Mouse (Mus musculus): ENCODE results near the gene Hebp2. TPM values are rescaled to one million over a fixed set of nuclear protein-coding genes. Genes with fewer than 3 reads are reported as not detected.

The Hebp2 gene
- total RNA-seq, 4 experiments from 2014 or later = 0.27 to 0.44 (median 0.34) TPM

GRCm38 (mm10) chr10:18510663-18511062 is 35.2 kb downstream of the Hebp2 start:
- DNase-seq (ENCODE audit: low spot score in 2 of 2) = no peak

DNA sequence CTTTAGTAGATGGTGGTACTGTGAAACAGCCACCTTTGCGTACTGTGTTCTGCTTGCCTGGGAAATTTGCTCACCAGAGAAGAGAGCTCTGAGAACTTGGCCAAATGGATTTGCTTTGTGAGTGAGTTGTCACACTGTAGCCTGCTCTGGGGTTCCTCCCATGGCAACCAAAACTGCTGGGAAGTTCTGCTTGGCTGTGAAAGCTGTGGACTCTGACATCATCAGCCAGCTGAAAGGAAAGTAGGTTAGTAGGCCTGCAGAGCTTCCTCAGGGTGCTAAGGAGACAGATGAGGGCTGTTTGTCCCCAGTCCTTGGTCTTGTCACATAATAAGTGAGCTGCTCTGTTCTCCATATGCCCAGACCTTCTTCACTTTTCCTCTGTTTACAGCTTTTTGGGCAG is 37.3 kb downstream of the Hebp2 start:
- DNase-seq (ENCODE audit: low spot score in 2 of 2) = no peak

- no peak for DNase-seq (ENCODE audit: low spot score in 2 of 2)
Measured at GRCm38 (mm10) chr10:18507869-18508473, 37.9 kb downstream of the Hebp2 start.

DNA sequence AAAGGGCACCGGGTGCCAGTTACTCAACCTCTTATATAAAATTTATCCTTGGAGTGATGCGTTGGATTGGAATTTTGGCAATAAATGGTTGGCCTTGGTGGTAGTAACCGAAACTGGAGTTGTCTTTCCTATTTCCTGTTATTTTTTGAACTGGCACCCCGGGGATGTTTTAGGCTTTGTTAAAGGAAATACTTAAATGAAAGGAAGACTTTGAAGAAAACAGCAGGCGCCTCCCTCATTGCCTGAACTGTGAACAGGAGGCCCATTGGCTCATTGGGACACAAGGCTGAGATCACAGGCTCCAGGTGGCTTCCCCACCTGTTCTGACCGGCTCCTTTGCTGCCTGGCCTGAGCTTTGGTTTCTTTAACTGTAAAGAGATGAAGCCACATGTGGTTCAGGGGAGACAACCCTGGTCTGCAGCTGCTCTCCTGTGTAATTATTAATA is 39.4 kb downstream of the Hebp2 start:
- DNase-seq (ENCODE audit: low spot score in 2 of 2) = no peak

DNA sequence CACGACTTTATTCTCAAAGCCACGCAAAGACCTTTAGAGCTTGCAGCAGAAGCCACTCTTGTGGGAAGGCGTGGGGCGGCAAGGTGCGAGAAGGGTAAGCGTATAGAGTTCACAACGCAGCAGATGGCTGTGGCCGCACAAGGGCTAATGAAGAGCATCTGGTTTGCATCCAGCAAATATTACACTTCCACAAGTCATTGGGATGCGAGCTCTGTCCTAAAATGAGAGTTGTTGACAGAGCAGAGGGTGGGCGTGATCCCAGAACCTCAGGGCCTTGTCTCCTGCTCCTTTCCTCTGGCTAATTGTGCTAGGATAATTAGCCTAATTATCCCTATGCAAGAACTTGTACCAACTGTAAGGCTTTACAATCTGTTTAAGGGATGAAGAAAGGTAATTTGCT is 40.2 kb downstream of the Hebp2 start:
- no peak for DNase-seq (ENCODE audit: low spot score in 2 of 2)

DNA sequence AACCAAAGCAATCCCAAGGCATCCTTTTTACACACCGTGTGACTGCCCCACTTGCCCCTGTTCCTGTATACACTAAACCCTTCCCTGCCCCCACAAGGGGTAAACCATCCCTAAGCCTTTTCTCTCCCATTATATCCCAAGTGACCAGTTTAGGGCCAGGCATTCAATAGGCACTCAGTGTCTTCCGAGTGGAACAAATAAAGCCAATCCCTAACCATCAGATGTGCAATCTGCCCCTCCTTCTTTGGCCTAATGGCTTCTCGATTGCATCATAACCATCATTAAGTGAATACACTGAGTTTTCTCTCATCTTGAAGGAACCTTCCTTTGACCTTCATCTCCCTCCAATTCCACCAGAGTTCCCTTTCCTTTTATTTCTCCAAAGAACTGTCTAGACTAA is 43.9 kb downstream of the Hebp2 start:
- DNase-seq (ENCODE audit: low spot score in 2 of 2) = no peak

- no peak for DNase-seq (ENCODE audit: low spot score in 2 of 2)
Measured at GRCm38 (mm10) chr10:18497066-18497465, 48.8 kb downstream of the Hebp2 start.

- DNase-seq (ENCODE audit: low spot score in 2 of 2) = no peak
Measured at GRCm38 (mm10) chr10:18494249-18494648, 51.6 kb downstream of the Hebp2 start.

GRCm38 (mm10) chr10:18493010-18493894 is 52.6 kb downstream of the Hebp2 start:
- no peak for DNase-seq (ENCODE audit: low spot score in 2 of 2)

DNA sequence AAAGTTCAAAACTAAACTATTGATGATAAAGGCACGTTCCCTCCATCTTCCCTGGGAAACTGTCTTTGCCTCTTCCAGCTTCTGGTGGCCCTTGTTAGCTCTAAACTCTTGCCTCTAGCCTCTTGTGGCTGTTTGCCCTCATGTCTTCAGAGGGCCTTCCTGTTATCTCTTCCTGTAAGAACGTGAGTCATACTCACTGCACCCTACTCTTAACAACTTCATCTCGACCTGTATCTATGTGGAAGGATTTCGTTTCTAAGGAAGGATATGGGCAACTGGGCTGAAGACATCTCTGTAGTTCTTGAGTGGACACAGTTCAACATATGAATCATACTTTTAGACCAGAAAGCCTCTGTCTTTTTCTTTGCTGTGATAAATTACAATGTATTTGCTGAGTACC is 53.9 kb downstream of the Hebp2 start:
- no peak for DNase-seq (ENCODE audit: low spot score in 2 of 2)

GRCm38 (mm10) chr10:18489936-18490335 is 55.9 kb downstream of the Hebp2 start:
- DNase-seq (ENCODE audit: low spot score in 2 of 2) = no peak

Other genes with a start within 250 kb of the Hebp2 start
- 1 to 10 TPM; 5.9 to 7.1 (median 6.4) TPM for gene Nhsl1, start 227.1 kb downstream of the Hebp2 start, total RNA-seq (2022)
- gene Arfgef3, start 197.9 kb upstream of the Hebp2 start, total RNA-seq (2022) = under 1 TPM; 0.10 to 0.31 (median 0.13) TPM
- gene Gm4922, start 240.7 kb upstream of the Hebp2 start, total RNA-seq (2022) = not detected